Mouse (Mus musculus): Measurements from ENCODE around the gene Trim8. TPM values are rescaled to one million over a fixed set of nuclear protein-coding genes. Genes with fewer than 3 reads are reported as not detected.

The Trim8 gene
- polyA plus RNA-seq, 1 experiment = 22.1 TPM

GRCm38 (mm10) chr19:46525691-46526631 is 24.5 kb downstream of the Trim8 start:
- H3K4me1 ChIP-seq (ENCODE audit: control insufficient read depth, insufficient read depth, low read length) = peaks cover 36% of the 10 kb centered on the region
- TF ChIP-seq POLR2A (IDR thresholded peaks at IDR 0.05; ENCODE audit: low read depth, low read length) (no peak), CTCF (IDR thresholded peaks at IDR 0.05; ENCODE audit: borderline replicate concordance, insufficient read depth, low read length) (no peak)
- no peak overlapping the region for H3K27ac ChIP-seq (ENCODE audit: insufficient read depth, low read length)
- no peak overlapping the region for H3K4me3 ChIP-seq (ENCODE audit: insufficient read depth, low read length)

GRCm38 (mm10) chr19:46527632-46528528 is 26.4 kb downstream of the Trim8 start:
- Histone ChIP-seq H3K27ac (ENCODE audit: insufficient read depth, low read length) (no peak overlapping the region; the same call in 1 of the 2 replicates), H3K4me3 (ENCODE audit: insufficient read depth, low read length) (no peak overlapping the region), H3K4me1 (ENCODE audit: control insufficient read depth, insufficient read depth, low read length) (peaks cover 33% of the 10 kb centered on the region)
- TF ChIP-seq POLR2A (IDR thresholded peaks at IDR 0.05; ENCODE audit: low read depth, low read length) (no peak), CTCF (IDR thresholded peaks at IDR 0.05; ENCODE audit: borderline replicate concordance, insufficient read depth, low read length) (no peak)

- H3K4me3 ChIP-seq (ENCODE audit: insufficient read depth, low read length) = no peak overlapping the region
- no peak overlapping the region; the same call in 1 of the 2 replicates for H3K27ac ChIP-seq (ENCODE audit: insufficient read depth, low read length)
- peaks cover 26% of the 10 kb centered on the region for H3K4me1 ChIP-seq (ENCODE audit: control insufficient read depth, insufficient read depth, low read length)
- no peak for TF ChIP-seq CTCF (IDR thresholded peaks at IDR 0.05; ENCODE audit: borderline replicate concordance, insufficient read depth, low read length)
- peak; percentile 27; the same call in 1 of the 2 replicates for TF ChIP-seq POLR2A (IDR thresholded peaks at IDR 0.05; ENCODE audit: low read depth, low read length)
These were observed 27.2 kb downstream of the Trim8 start for GRCm38 (mm10) chr19:46528529-46529213.

- H3K27ac ChIP-seq (ENCODE audit: insufficient read depth, low read length) = no peak overlapping the region
- H3K4me1 ChIP-seq (ENCODE audit: control insufficient read depth, insufficient read depth, low read length) = peaks cover 17% of the 10 kb centered on the region; the same call in 1 of the 2 replicates
- H3K4me3 ChIP-seq (ENCODE audit: insufficient read depth, low read length) = no peak overlapping the region
- TF ChIP-seq CTCF (IDR thresholded peaks at IDR 0.05; ENCODE audit: borderline replicate concordance, insufficient read depth, low read length) (no peak), POLR2A (IDR thresholded peaks at IDR 0.05; ENCODE audit: low read depth, low read length) (no peak)
These were observed 28.3 kb downstream of the Trim8 start for GRCm38 (mm10) chr19:46529601-46530448.

- H3K4me1 ChIP-seq (ENCODE audit: control insufficient read depth, insufficient read depth, low read length) = peaks cover 17% of the 10 kb centered on the region; the same call in 1 of the 2 replicates
- no peak for TF ChIP-seq CTCF (IDR thresholded peaks at IDR 0.05; ENCODE audit: borderline replicate concordance, insufficient read depth, low read length)
- TF ChIP-seq POLR2A (IDR thresholded peaks at IDR 0.05; ENCODE audit: low read depth, low read length) = no peak
- H3K4me3 ChIP-seq (ENCODE audit: insufficient read depth, low read length) = no peak overlapping the region
- 0 out of 2 replicates have a peak overlapping the region, but pooled peaks have one; percentile 8 for H3K27ac ChIP-seq (ENCODE audit: insufficient read depth, low read length)
These were observed 29.0 kb downstream of the Trim8 start for GRCm38 (mm10) chr19:46530449-46530990.

- no peak for TF ChIP-seq POLR2A (IDR thresholded peaks at IDR 0.05; ENCODE audit: low read depth, low read length)
- no peak for TF ChIP-seq CTCF (IDR thresholded peaks at IDR 0.05; ENCODE audit: borderline replicate concordance, insufficient read depth, low read length)
- Histone ChIP-seq H3K4me1 (ENCODE audit: control insufficient read depth, insufficient read depth, low read length) (peaks cover 17% of the 10 kb centered on the region; the same call in 1 of the 2 replicates), H3K27ac (ENCODE audit: insufficient read depth, low read length) (peak overlapping the region; percentile 8; the same call in 1 of the 2 replicates), H3K4me3 (ENCODE audit: insufficient read depth, low read length) (no peak overlapping the region)
These were observed 29.8 kb downstream of the Trim8 start for GRCm38 (mm10) chr19:46531071-46532030.

GRCm38 (mm10) chr19:46532031-46532688 is 30.7 kb downstream of the Trim8 start:
- Histone ChIP-seq H3K4me3 (ENCODE audit: insufficient read depth, low read length) (no peak overlapping the region), H3K27ac (ENCODE audit: insufficient read depth, low read length) (no peak overlapping the region), H3K4me1 (ENCODE audit: control insufficient read depth, insufficient read depth, low read length) (peaks cover 17% of the 10 kb centered on the region; the same call in 1 of the 2 replicates)
- TF ChIP-seq CTCF (IDR thresholded peaks at IDR 0.05; ENCODE audit: borderline replicate concordance, insufficient read depth, low read length) (no peak), POLR2A (IDR thresholded peaks at IDR 0.05; ENCODE audit: low read depth, low read length) (no peak)
